Mouse (Mus musculus) hindbrain, postnatal 0 days (tissue): ENCODE data around the gene Angptl7. TPM values are rescaled to one million over a fixed set of nuclear protein-coding genes. Genes with fewer than 3 reads are reported as not detected.

Source experiments
- ATAC-seq: fragments of 200-750 bp; cut with Nextera tagmentation; 2 replicates; pipeline ENCODE4 v1.8.0; 2017; ENCODE audit warnings: mild to moderate bottlenecking, moderate TSS enrichment, moderate library complexity
- DNase-seq: peaks from one replicate; pipeline ENCODE4 v3.0.0-alpha.2; 2015; ENCODE audit warnings: low spot score
- H3K27ac ChIP-seq: fragments of 300-500 bp; sonication (generic); 2 replicates; pipeline ENCODE4 v1.5.1; 2014; ENCODE audit warnings: mild to moderate bottlenecking
- H3K27me3 ChIP-seq: fragments of 300-500 bp; sonication (generic); 2 replicates; pipeline ENCODE4 v1.6.1; 2014; ENCODE audit warnings: low read length, mixed read lengths; ENCODE audit not compliant: insufficient read depth
- H3K36me3 ChIP-seq: fragments of 300-500 bp; sonication (generic); 2 replicates; pipeline ENCODE4 v1.6.1; 2014; ENCODE audit warnings: low read length, mixed read lengths; ENCODE audit not compliant: insufficient read depth
- H3K4me1 ChIP-seq: fragments of 300-500 bp; sonication (generic); 2 replicates; pipeline ENCODE4 v1.6.1; 2014; ENCODE audit warnings: antibody characterized with exemption, low read length, mixed read lengths; ENCODE audit not compliant: insufficient read depth
- H3K4me2 ChIP-seq: fragments of 300-500 bp; sonication (generic); 2 replicates; pipeline ENCODE4 v1.6.1; 2014; ENCODE audit warnings: low read depth, mild to moderate bottlenecking, low read length, moderate library complexity, mixed read lengths
- H3K4me3 ChIP-seq: fragments of 300-500 bp; sonication (generic); 2 replicates; pipeline ENCODE4 v1.5.1; 2014; ENCODE audit warnings: low read length
- H3K9ac ChIP-seq: fragments of 300-500 bp; sonication (generic); replicated peaks from 2 replicates; pipeline ENCODE4 v1.6.1; 2014; ENCODE audit warnings: mild to moderate bottlenecking, low read length, moderate library complexity, mixed read lengths
- H3K9me3 ChIP-seq: fragments of 300-500 bp; sonication (generic); 2 replicates; pipeline ENCODE4 v1.6.1; 2016; ENCODE audit warnings: low read length, mixed read lengths
- CTCF ChIP-seq: IDR thresholded peaks from 2 replicates; pipeline ENCODE4 v1.5.1; 2016; ENCODE audit warnings: antibody characterized with exemption, control low read depth, low read depth
- WGBS: fragments of 180-500 bp; shearing (Covaris S2); extraction: QIAGEN DNeasy Blood & Tissue Kit; methylation state at CpG from one replicate; pipeline ENCODE4 v1.1.7; 2014; 5-methylcytosine and 5-hydroxymethylcytosine counted together
- polyA plus RNA-seq: library from polyadenylated mRNA; unstranded; fragments of >200 nt; fragmentation: Nextera tagmentation; extraction: Ambion mirVana; gene quantifications from 2 replicates; pipeline ENCODE4 v1.2.1, GENCODE M21; 2015
- total RNA-seq: library from RNA; depleted of rRNA; stranded (reverse); fragments of >200 nt; gene quantifications from 2 replicates; pipeline ENCODE4 v1.2.3, GENCODE M21; 2014

Gene Angptl7
- total and polyA plus RNA-seq, 2 experiments from 2014 or later: 0.21 to 0.31 TPM

DNA sequence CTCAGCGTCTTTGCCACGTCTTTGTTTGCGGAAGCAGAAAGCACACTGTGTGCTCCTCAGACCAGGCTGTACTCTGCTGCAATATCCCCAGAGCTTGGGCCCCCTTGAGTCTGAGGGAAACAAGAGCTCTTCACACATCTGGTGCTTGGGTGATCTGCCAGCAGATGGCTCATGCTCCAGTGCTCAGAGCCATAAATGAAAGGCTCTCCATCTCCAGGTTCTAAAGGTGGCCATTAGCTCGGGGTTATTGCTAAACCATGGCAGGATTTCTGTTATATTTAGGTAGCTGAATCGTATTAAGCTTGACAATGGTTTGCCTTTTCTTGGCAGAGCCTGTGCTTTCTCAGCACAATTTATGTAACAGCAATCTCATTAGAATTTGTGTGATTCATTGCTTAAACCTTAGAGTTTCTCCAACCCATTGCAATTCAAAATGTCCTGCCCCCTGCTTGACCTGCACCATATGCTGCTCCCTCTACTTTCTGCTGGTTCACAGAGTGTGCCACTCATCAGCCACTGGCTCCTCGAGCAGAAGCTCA is 12.8 kb upstream of the Angptl7 start:
- Histone ChIP-seq H3K27ac (peak overlapping the region; percentile 57), H3K27me3 (no peaks in the 10 kb centered on the region), H3K36me3 (peaks cover 48% of the 10 kb centered on the region), H3K4me3 (no peak overlapping the region), H3K9ac (no peak overlapping the region), H3K4me1 (no peaks in the 10 kb centered on the region), H3K9me3 (no peaks in the 10 kb centered on the region), H3K4me2 (no peak overlapping the region)
- 64% methylated on average over 6 of the region's 6 CpGs for WGBS
- DNase-seq (peak; percentile 4), ATAC-seq (no peak)
- TF ChIP-seq CTCF: no peak

DNA sequence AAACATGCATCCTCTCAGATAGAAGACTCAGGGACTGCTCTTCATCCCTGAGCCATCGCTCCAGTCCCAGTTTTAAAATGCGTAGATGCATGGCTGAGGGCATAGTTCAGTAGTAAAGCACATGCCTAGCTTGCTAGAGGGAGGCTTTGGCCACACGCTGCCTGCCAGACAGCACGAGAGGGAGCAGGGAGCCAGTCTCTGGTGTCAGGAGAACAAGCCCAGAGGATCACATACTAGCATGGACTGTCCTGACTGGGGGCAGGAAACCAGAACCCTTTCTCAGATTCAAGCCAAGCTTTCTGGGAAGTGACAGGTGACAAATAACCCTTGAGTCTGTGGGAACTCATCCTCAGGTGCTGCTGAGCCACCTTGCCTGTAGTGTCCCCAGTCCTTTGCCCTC is 11.1 kb upstream of the Angptl7 start:
- H3K27ac ChIP-seq: no peak overlapping the region
- H3K27me3 ChIP-seq: no peaks in the 10 kb centered on the region
- H3K9ac ChIP-seq: no peak overlapping the region
- no peaks in the 10 kb centered on the region for H3K4me1 ChIP-seq
- no peaks in the 10 kb centered on the region for H3K9me3 ChIP-seq
- TF ChIP-seq CTCF: no peak
- no peak overlapping the region for H3K4me2 ChIP-seq
- DNase-seq: no peak
- 98% methylated on average over 4 of the region's 4 CpGs for WGBS
- no peak for ATAC-seq
- no peak overlapping the region for H3K4me3 ChIP-seq
- H3K36me3 ChIP-seq: peaks cover 43% of the 10 kb centered on the region

DNA sequence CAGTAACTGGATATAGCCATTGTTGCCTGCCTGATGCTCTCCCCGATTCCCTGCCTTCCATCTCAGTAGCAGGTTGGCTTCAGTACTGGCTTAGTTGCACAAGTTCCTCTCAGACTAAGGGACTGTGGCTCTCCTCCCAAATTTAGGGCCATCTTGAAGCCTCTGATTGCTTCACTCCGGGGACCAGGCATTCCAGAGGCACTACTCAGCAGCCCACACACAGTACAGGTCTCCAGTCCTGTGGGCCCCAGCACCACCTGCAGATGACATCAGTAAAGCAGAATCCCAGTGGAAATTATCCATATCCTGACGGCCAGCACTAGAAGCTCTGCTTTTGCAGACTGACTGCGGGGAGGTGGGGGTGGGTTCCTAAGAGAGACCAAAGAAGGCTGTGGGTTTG is 10.4 kb upstream of the Angptl7 start:
- 86% methylated on average over 4 of the region's 4 CpGs for WGBS
- Histone ChIP-seq H3K27me3 (no peaks in the 10 kb centered on the region), H3K4me2 (no peak overlapping the region), H3K4me3 (no peak overlapping the region), H3K9me3 (no peaks in the 10 kb centered on the region), H3K27ac (no peak overlapping the region), H3K4me1 (no peaks in the 10 kb centered on the region), H3K36me3 (peaks cover 40% of the 10 kb centered on the region), H3K9ac (no peak overlapping the region)
- no peak for TF ChIP-seq CTCF
- ATAC-seq (no peak), DNase-seq (no peak)

DNA sequence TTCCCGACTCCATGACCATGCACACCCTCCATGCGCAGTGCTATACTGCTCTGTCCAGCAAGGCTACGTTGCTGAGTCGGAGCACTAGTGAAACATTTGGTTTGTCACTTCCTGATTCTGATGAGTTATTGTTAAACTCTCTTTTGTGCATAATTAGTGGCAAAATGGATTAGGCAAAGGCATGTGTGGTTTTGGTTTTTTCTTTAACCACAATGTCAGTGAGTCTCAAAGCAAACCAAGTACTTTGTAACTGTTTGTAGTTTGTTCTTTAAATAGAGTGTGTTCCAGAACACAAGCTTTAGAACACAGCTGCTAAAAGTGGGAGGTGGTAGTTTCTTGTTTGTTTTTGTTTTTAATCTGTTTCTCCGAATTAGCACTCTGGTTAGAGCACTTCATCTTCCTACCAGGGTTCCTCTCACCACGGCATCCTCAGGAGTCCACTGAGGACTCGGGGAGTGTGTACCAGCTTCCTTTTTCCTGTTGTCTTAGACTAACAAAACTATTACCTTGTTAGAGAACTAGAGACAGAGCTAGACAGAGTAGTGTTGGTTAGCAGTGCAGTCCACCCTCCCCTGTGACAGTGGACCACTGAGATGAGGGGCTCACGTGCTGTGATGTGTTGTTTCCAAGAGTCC is 9.3 kb upstream of the Angptl7 start:
- no peak for ATAC-seq
- no peak for DNase-seq
- Histone ChIP-seq H3K4me2 (no peak overlapping the region), H3K36me3 (peaks cover 29% of the 10 kb centered on the region), H3K9me3 (no peaks in the 10 kb centered on the region), H3K27ac (no peak overlapping the region), H3K9ac (no peak overlapping the region), H3K4me3 (no peak overlapping the region), H3K27me3 (no peaks in the 10 kb centered on the region), H3K4me1 (no peaks in the 10 kb centered on the region)
- TF ChIP-seq CTCF: no peak
- 87% methylated on average over 8 of the region's 8 CpGs for WGBS

DNA sequence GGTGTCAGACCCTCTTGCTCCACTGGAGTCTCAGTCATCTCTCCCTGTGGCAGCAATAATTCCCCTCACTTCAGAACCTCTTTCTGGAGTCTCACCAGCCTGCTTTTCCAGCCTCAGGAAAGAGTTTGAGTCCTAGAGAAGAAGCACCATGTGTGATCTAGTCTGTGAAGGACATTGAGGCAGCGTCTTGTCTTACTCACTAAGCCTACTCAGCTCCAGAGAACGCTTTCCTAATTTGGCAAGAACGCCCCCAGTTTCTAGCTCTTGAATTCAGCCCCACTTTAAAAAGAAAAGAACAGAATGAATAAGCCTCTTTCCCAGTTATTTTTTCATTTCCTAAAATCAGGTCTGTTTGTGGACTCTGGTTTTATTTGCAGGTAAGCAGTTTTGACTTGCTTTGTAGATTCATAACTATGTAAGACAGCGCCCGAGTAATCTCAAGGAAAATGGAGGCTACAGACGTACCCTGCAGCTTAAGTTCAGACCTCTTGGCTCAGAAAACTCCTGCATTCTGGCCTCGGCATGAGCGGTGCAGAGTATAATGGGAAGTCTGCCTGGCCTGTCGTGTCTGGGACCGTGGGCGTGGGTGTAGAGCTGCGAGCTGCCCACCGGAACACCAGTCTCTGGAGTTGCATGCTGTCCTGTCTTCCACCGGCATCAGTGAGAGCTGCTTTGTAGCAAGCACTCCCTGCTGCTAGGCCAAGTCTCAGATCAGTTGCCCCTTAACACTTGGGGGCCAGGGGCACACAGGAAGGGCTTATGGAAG is 8.0 kb upstream of the Angptl7 start:
- H3K4me1 ChIP-seq: no peaks in the 10 kb centered on the region
- no peaks in the 10 kb centered on the region for H3K27me3 ChIP-seq
- DNase-seq (no peak), ATAC-seq (no peak)
- H3K4me2 ChIP-seq: no peak overlapping the region
- H3K4me3 ChIP-seq: no peak overlapping the region
- no peak overlapping the region for H3K9ac ChIP-seq
- no peak overlapping the region for H3K27ac ChIP-seq
- no peaks in the 10 kb centered on the region for H3K9me3 ChIP-seq
- WGBS: 94% methylated on average over 14 of the region's 14 CpGs
- H3K36me3 ChIP-seq: peaks cover 23% of the 10 kb centered on the region
- TF ChIP-seq CTCF: no peak

DNA sequence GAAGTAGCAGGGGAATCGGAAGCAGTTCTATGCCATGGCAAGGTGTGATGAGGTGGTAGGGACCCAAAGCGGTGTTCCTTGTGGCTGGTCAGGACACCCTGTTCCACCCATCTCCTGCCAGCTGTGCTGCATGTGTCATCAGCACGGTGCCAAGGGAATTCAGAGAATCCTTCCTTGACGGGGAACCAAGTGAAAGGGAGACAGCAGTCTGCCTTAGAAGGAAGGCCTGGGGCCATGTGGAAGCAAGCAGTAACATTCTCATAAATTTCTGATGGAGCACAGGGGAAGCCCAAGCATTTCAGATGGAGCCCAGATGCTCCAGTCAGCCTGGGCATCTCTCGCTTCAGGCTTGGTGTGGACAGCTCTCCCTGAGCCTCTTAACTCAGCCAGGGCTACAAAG is 7.3 kb upstream of the Angptl7 start:
- DNase-seq (no peak), ATAC-seq (no peak)
- no peaks in the 10 kb centered on the region for H3K27me3 ChIP-seq
- H3K9ac ChIP-seq: no peak overlapping the region
- no peaks in the 10 kb centered on the region for H3K4me1 ChIP-seq
- 83% methylated on average over 5 of the region's 5 CpGs for WGBS
- H3K9me3 ChIP-seq: no peaks in the 10 kb centered on the region
- no peak for TF ChIP-seq CTCF
- no peak overlapping the region for H3K4me2 ChIP-seq
- peaks cover 24% of the 10 kb centered on the region for H3K36me3 ChIP-seq
- no peak overlapping the region for H3K4me3 ChIP-seq
- H3K27ac ChIP-seq: no peak overlapping the region
